Mouse (Mus musculus) heart, embryonic 11.5 days (tissue): ENCODE measurements at regions not wholly inside any gene's neighbourhood (a gene's known extent, or its start where the extent isn't known, plus 50 kb on each side); places are given as distances from the start of the nearest gene placed in this dataset.

Source experiments
- ATAC-seq: fragments of 200-750 bp; cut with Nextera tagmentation; replicated peaks from 2 replicates; pipeline ENCODE4 v1.8.0; 2017; ENCODE audit warnings: moderate library complexity; ENCODE audit not compliant: insufficient number of reproducible peaks, low FRiP score, low TSS enrichment
- H3K27ac ChIP-seq: fragments of 300-500 bp; sonication (generic); 2 replicates; pipeline ENCODE4 v1.5.1; 2014; ENCODE audit warnings: mild to moderate bottlenecking, low read depth, low read length
- H3K27me3 ChIP-seq: fragments of 300-500 bp; sonication (generic); 2 replicates; pipeline ENCODE4 v1.6.1; 2014; ENCODE audit warnings: mild to moderate bottlenecking, low read length, mixed read lengths; ENCODE audit not compliant: control insufficient read depth, insufficient read depth
- H3K36me3 ChIP-seq: fragments of 300-500 bp; sonication (generic); 2 replicates; pipeline ENCODE4 v1.6.1; 2014; ENCODE audit warnings: mild to moderate bottlenecking, low read length, moderate library complexity, mixed read lengths; ENCODE audit not compliant: control insufficient read depth, insufficient read depth
- H3K4me1 ChIP-seq: fragments of 300-500 bp; sonication (generic); 2 replicates; pipeline ENCODE4 v1.6.1; 2014; ENCODE audit warnings: low read length; ENCODE audit not compliant: control insufficient read depth, insufficient read depth
- H3K4me2 ChIP-seq: fragments of 300-500 bp; sonication (generic); 2 replicates; pipeline ENCODE4 v1.6.1; 2014; ENCODE audit warnings: mild to moderate bottlenecking, moderate library complexity
- H3K4me3 ChIP-seq: fragments of 300-500 bp; sonication (generic); 2 replicates; pipeline ENCODE4 v1.5.1; 2014; ENCODE audit warnings: low read depth, low read length
- H3K9ac ChIP-seq: fragments of 300-500 bp; sonication (generic); 2 replicates; pipeline ENCODE4 v1.6.1; 2014; ENCODE audit warnings: mild to moderate bottlenecking, low read depth, low read length, moderate library complexity
- H3K9me3 ChIP-seq: fragments of 300-500 bp; sonication (generic); replicated peaks from 2 replicates; pipeline ENCODE4 v1.6.1; 2016; ENCODE audit warnings: low read length; ENCODE audit not compliant: control insufficient read depth
- WGBS: fragments of 180-500 bp; shearing (Covaris S2); extraction: QIAGEN DNeasy Blood & Tissue Kit; methylation state at CpG from one replicate; pipeline ENCODE4 v1.1.7; 2014; ENCODE audit not compliant: insufficient replicate concordance; 5-methylcytosine and 5-hydroxymethylcytosine counted together

GRCm38 (mm10) chr6:31011407-31012020, 52.6 kb upstream of the Klf14 start:
- no peak overlapping the region for H3K4me2 ChIP-seq
- no peak overlapping the region for H3K4me3 ChIP-seq
- no peaks in the 10 kb centered on the region for H3K9me3 ChIP-seq
- H3K27ac ChIP-seq = peak overlapping the region; percentile 68
- no peak overlapping the region for H3K9ac ChIP-seq
- WGBS = 43% methylated on average over 4 of the region's 4 CpGs
- no peaks in the 10 kb centered on the region for H3K36me3 ChIP-seq
- no peaks in the 10 kb centered on the region for H3K27me3 ChIP-seq
- ATAC-seq = peak; percentile 65; the same call in 1 of the 2 replicates
- peaks cover 18% of the 10 kb centered on the region for H3K4me1 ChIP-seq

- H3K9me3 ChIP-seq = no peaks in the 10 kb centered on the region
- H3K27me3 ChIP-seq = no peaks in the 10 kb centered on the region
- no peak overlapping the region for H3K27ac ChIP-seq
- no peak overlapping the region for H3K4me2 ChIP-seq
- peaks cover 9% of the 10 kb centered on the region for H3K4me1 ChIP-seq
- no peaks in the 10 kb centered on the region for H3K36me3 ChIP-seq
- no peak overlapping the region for H3K9ac ChIP-seq
- ATAC-seq = no peak
- H3K4me3 ChIP-seq = no peak overlapping the region
- 52% methylated on average over 7 of the region's 7 CpGs for WGBS
Observed at GRCm38 (mm10) chr6:31016566-31016965, 57.7 kb upstream of the Klf14 start.

GRCm38 (mm10) chr6:31021776-31022175, 62.9 kb upstream of the Klf14 start:
- H3K9me3 ChIP-seq = no peaks in the 10 kb centered on the region
- H3K4me3 ChIP-seq = no peak overlapping the region
- H3K4me1 ChIP-seq = no peaks in the 10 kb centered on the region
- no peak for ATAC-seq
- H3K27ac ChIP-seq = no peak overlapping the region
- H3K27me3 ChIP-seq = no peaks in the 10 kb centered on the region
- no peaks in the 10 kb centered on the region for H3K36me3 ChIP-seq
- H3K9ac ChIP-seq = no peak overlapping the region
- H3K4me2 ChIP-seq = no peak overlapping the region
- 88% methylated on average over 5 of the region's 5 CpGs for WGBS

- Histone ChIP-seq H3K4me2 (no peak overlapping the region), H3K9me3 (no peaks in the 10 kb centered on the region), H3K36me3 (no peaks in the 10 kb centered on the region), H3K9ac (no peak overlapping the region), H3K27ac (no peak overlapping the region), H3K27me3 (no peaks in the 10 kb centered on the region), H3K4me3 (no peak overlapping the region), H3K4me1 (peaks cover 4% of the 10 kb centered on the region; the same call in 1 of the 2 replicates)
- 84% methylated on average over 9 of the region's 9 CpGs for WGBS
- ATAC-seq = no peak
Observed at GRCm38 (mm10) chr6:31029777-31030176, 70.9 kb upstream of the Klf14 start.

- ATAC-seq = no peak
- no peaks in the 10 kb centered on the region for H3K9me3 ChIP-seq
Observed at GRCm38 (mm10) chr6:31031022-31031421, 72.1 kb upstream of the Klf14 start.

GRCm38 (mm10) chr6:31032147-31032546, 73.3 kb upstream of the Klf14 start:
- Histone ChIP-seq H3K27ac (no peak overlapping the region), H3K27me3 (no peaks in the 10 kb centered on the region), H3K9me3 (no peaks in the 10 kb centered on the region), H3K4me2 (no peak overlapping the region), H3K4me1 (peaks cover 4% of the 10 kb centered on the region; the same call in 1 of the 2 replicates), H3K4me3 (no peak overlapping the region), H3K36me3 (no peaks in the 10 kb centered on the region), H3K9ac (no peak overlapping the region)
- no peak for ATAC-seq
- 77% methylated on average over 4 of the region's 4 CpGs for WGBS

More at GRCm38 (mm10) chr6:31031022-31031421, 72.1 kb upstream of the Klf14 start:
- peaks cover 4% of the 10 kb centered on the region; the same call in 1 of the 2 replicates for H3K4me1 ChIP-seq
- no peak overlapping the region for H3K4me2 ChIP-seq
- no peak overlapping the region for H3K9ac ChIP-seq
- no peak overlapping the region for H3K27ac ChIP-seq
- no peaks in the 10 kb centered on the region for H3K36me3 ChIP-seq
- WGBS = 75% methylated on average over 7 of the region's 7 CpGs
- H3K4me3 ChIP-seq = no peak overlapping the region
- no peaks in the 10 kb centered on the region for H3K27me3 ChIP-seq

GRCm38 (mm10) chr6:31032980-31033608, 74.2 kb upstream of the Klf14 start:
- 10% methylated on average over 12 of the region's 12 CpGs for WGBS
- ATAC-seq = peak; percentile 52; the same call in 1 of the 2 replicates
- Histone ChIP-seq H3K4me3 (no peak overlapping the region; the same call in 1 of the 2 replicates), H3K27ac (no peak overlapping the region), H3K36me3 (no peaks in the 10 kb centered on the region), H3K9me3 (no peaks in the 10 kb centered on the region), H3K4me1 (peaks cover 4% of the 10 kb centered on the region; the same call in 1 of the 2 replicates), H3K9ac (0 out of 2 replicates have a peak overlapping the region, but pooled peaks have one; percentile 22), H3K27me3 (no peaks in the 10 kb centered on the region), H3K4me2 (peak overlapping the region; percentile 42)

GRCm38 (mm10) chr6:31034796-31035195, 75.9 kb upstream of the Klf14 start:
- 63% methylated on average over 10 of the region's 10 CpGs for WGBS
- no peaks in the 10 kb centered on the region for H3K27me3 ChIP-seq
- no peak for ATAC-seq

More at GRCm38 (mm10) chr6:31034796-31035195, 75.9 kb upstream of the Klf14 start:
- Histone ChIP-seq H3K27ac (no peak overlapping the region), H3K36me3 (no peaks in the 10 kb centered on the region), H3K4me2 (no peak overlapping the region), H3K4me1 (peaks cover 4% of the 10 kb centered on the region; the same call in 1 of the 2 replicates), H3K9me3 (no peaks in the 10 kb centered on the region), H3K9ac (no peak overlapping the region), H3K4me3 (no peak overlapping the region)
